Mouse (Mus musculus) brain, embryonic 14.5 days (tissue): ENCODE measurements around the gene Atxn1l.

ENCODE experiments used
- CTCF ChIP-seq: fragments of 200-500 bp; IDR thresholded peaks from 2 replicates; pipeline ENCODE4 v1.5.1; 2012; ENCODE audit warnings: inconsistent platforms, mild to moderate bottlenecking, moderate library complexity, borderline replicate concordance; ENCODE audit not compliant: insufficient read depth, insufficient read length; ENCODE audit errors: extremely low read depth
- POLR2A ChIP-seq: fragments of 200-500 bp; IDR thresholded peaks from 2 replicates; pipeline ENCODE4 v1.6.1; 2012; ENCODE audit warnings: mild to moderate bottlenecking, inconsistent platforms, borderline replicate concordance; ENCODE audit not compliant: poor library complexity, insufficient read depth, insufficient read length, severe bottlenecking; ENCODE audit errors: extremely low read depth

GRCm38 (mm10) chr8:109714961-109715360 is 22.6 kb downstream of the Atxn1l start:
- no peak for TF ChIP-seq CTCF
- TF ChIP-seq POLR2A: no peak
